Mouse (Mus musculus) natural killer cell, adult 2 months (primary cell): ENCODE measurements around the gene Agxt2.

ENCODE experiments used
- DNase-seq, 2 experiments: peaks; one replicate each; pipeline ENCODE4 v3.0.0; 2022; ENCODE audit warnings: low spot score in 2 of 2

Gene Agxt2

DNA sequence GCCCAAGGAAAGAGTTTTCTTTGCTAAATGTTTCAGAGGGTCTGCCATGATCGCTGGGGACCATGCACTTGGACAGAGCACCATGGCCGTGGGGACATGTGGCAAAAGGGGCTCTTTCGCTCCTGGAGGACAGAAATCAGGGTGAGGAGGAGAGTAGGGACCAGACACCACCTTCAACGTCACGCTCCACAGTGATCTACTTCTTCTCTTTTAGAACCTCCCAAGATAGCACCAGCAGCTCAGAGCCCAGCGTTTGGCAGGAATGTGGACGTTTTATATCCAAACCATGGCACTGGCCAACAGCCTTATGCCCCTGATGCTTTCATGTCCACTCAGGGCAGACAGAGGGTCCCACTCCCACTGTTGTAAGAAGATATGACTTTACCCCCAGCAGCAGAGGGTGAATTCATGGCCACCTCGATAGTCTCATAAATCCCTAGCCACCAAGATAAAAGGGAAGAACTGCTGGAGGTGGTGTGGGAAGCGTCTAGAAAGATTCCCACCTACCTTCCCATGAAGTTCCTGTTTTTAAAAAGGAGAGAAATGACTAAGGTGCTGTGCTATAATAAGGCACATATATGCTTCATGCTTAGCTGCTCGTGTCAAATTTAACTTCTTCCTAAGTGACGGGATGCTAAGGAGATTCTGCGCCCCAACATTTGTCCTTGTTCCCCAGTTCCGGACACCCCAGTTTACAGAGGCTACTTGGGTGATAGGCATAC lies 68.4 kb downstream of the Agxt2 start:
- DNase-seq: no peak

DNA sequence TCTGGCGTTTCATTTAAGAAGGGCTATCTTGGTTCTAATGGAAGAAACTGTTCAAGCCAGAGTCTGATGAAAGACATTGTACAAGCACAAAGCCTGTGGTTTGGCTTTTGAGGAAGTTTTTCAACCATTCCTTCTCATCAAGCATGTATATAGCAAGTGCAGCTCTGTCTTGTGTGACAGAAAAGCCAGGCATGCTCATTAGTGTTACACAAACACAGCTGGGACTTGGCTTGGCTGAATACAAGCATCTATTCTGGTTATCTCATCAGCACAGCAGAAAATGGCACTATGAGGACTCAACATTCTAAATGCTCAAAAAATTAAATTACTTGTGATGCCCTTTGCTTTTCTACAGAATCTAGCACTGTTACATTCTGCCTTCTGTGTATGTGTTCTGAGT lies 78.6 kb downstream of the Agxt2 start:
- no peak for DNase-seq

DNA sequence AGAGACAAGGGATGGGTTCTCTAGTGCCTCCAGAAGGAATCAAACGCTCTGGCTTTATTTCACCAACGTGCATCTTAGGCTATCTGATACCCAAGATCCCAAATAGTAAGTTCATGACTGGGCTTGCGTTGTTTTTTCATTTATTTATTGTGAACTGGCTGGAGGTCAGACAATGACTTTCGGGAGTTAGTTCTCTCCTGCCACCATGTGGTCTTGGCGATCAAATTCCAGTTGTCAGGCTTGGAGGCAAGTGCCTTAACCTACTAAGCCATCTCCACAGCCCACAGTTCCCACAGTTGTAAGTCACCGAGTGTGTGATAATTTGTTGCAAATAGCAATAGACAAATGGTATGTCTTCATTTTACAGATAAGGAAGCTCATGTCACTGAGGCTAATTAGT lies 81.6 kb downstream of the Agxt2 start:
- no peak for DNase-seq

DNA sequence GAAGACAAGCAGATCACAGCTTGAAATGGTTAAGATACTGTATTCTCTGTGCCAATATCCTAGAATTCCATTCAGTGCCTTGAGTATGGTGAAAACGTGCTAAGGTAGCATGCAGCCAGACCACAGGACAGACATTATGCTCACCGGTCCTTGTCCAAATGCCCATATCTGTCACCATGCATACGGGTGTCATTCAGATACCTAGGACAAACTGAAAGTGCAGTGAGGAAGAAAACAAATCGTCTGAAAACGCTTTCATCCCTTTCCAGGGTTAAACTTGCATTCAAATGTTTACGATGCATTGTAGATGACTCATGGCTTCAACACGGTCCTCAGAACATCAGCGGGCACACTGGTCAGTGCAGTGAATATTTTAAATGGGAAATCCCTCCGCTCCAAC lies 83.2 kb downstream of the Agxt2 start:
- DNase-seq: no peak

DNA sequence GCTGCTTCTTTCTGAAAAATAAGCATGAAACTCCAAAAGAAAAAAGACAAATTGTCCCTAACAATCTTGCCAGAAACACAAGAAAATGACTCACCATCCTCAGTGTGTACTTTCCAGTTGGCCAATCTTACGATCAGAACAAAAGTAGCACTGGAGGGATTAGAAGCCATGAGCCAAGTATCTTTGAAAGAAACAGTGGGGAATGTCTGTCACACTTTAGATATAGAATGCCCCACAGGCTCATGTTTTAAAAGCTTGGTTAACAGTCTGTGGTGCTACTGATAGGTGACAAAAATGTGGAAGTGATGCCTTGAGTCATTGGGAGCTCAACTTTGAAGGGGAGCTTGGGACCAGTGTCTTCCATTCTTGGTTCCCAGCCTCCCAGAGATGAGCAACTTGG lies 83.9 kb downstream of the Agxt2 start:
- no peak for DNase-seq

DNA sequence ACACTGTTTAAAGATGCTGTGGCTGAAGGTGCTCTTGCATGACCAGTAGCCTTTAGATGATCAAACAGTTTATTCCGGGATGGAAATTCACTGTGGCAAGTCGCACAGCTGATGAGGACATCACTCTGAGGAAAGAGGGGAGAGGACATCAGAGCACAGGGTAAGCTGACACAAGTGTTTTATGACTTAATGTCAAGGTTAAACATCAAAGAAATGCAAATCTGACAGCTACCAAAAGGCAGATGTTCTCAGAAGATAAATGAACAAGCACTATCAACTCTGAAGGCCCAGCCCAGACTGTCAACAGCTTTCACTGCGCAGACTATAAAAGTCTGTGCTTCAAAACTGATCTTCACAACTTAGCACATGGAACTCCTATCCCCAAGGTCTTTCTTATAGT lies 88.8 kb downstream of the Agxt2 start:
- no peak for DNase-seq
